8 mouse cellular contexts compared by ENCODE assay signal in genomic region chr3:88531348-88532298, GRCm38 (mm10). TPM values are rescaled to one million over a fixed set of nuclear protein-coding genes. Genes with fewer than 3 reads are reported as not detected.
DNase-seq lines count a peak whose midpoint lies in the region; ATAC-seq lines count a peak whose summit lies in the region.

No protein-coding gene starts in this region.

- peak; percentile 88 for ATAC-seq in embryonic facial prominence, embryonic 14.5 days (ENCODE audit: low read depth)
- peak; percentile 84 for ATAC-seq in kidney, embryonic 14.5 days (ENCODE audit: low FRiP score, low TSS enrichment)
- ATAC-seq in monocyte, adult 5-6 weeks (replicated peaks; ENCODE audit: insufficient number of reproducible peaks, low FRiP score, low TSS enrichment, poor library complexity, severe bottlenecking): peak; percentile 37

- peak overlapping the region; percentile 78 for H3K4me3 ChIP-seq in embryonic facial prominence, embryonic 14.5 days (ENCODE audit: low read depth, low read length)
- peak overlapping the region; percentile 93 for H3K4me3 ChIP-seq in kidney, embryonic 14.5 days (ENCODE audit: low read length)

- H3K4me1 ChIP-seq in embryonic facial prominence, embryonic 14.5 days (ENCODE audit: control insufficient read depth, insufficient read depth, low read length): peaks cover 42% of the 10 kb centered on the region
- H3K4me1 ChIP-seq in kidney, embryonic 14.5 days (ENCODE audit: control insufficient read depth, insufficient read depth, low read length): peaks cover 66% of the 10 kb centered on the region

- peak overlapping the region; percentile 98 for H3K9ac ChIP-seq in embryonic facial prominence, embryonic 14.5 days (ENCODE audit: low read depth, low read length)
- peak overlapping the region; percentile 99 for H3K9ac ChIP-seq in kidney, embryonic 14.5 days (ENCODE audit: low read depth, low read length)

- peak overlapping the region; percentile 98 for H3K27ac ChIP-seq in embryonic facial prominence, embryonic 14.5 days (replicated peaks; ENCODE audit: low read depth, low read length)
- H3K27ac ChIP-seq in kidney, embryonic 14.5 days (ENCODE audit: low read depth, low read length): peak overlapping the region; percentile 96

- H3K9me3 ChIP-seq in embryonic facial prominence, embryonic 14.5 days (ENCODE audit: control insufficient read depth, low read length): no peaks in the 10 kb centered on the region
- H3K9me3 ChIP-seq in kidney, embryonic 14.5 days (ENCODE audit: control insufficient read depth, low read length): no peaks in the 10 kb centered on the region

- WGBS in embryonic facial prominence, embryonic 14.5 days: under 1% methylated on average over 35 of the region's 63 CpGs
- WGBS in kidney, embryonic 14.5 days: under 1% methylated on average over 63 of the region's 63 CpGs

- H3K36me3 ChIP-seq in embryonic facial prominence, embryonic 14.5 days (ENCODE audit: control insufficient read depth, insufficient read depth, low read length): peaks cover 18% of the 10 kb centered on the region
- peaks cover 9% of the 10 kb centered on the region for H3K36me3 ChIP-seq in kidney, embryonic 14.5 days (ENCODE audit: control insufficient read depth, insufficient read depth, low read length)

- DNase-seq in 3T3-L1 (ENCODE audit: low read depth, low spot score) (peak; percentile 74), liver (peak; percentile 82)
- peak; percentile 90 to 94 for DNase-seq in adrenal gland, postnatal 36 days
- peak; percentile 95 for DNase-seq in embryonic facial prominence, embryonic 14.5 days (ENCODE audit: low spot score)
- DNase-seq in heart, adult 9 months (ENCODE audit: low spot score in 2 of 2): peak; percentile 78 to 85
- DNase-seq in spleen, postnatal 4 days (ENCODE audit: low spot score in 2 of 2): peak; percentile 78 to 90

- peak overlapping the region; percentile 74 for H3K4me2 ChIP-seq in embryonic facial prominence, embryonic 14.5 days (ENCODE audit: low read depth, low read length)
- H3K4me2 ChIP-seq in kidney, embryonic 14.5 days (replicated peaks; ENCODE audit: low read depth, low read length): peak overlapping the region; percentile 94

- H3K27me3 ChIP-seq in embryonic facial prominence, embryonic 14.5 days (replicated peaks; ENCODE audit: control insufficient read depth, insufficient read depth, low read length): no peaks in the 10 kb centered on the region
- H3K27me3 ChIP-seq in kidney, embryonic 14.5 days (ENCODE audit: control insufficient read depth, insufficient read depth, low read length): no peaks in the 10 kb centered on the region

RNA-seq across cellular contexts. Expression of gene Mex3a, which starts 0.6 kb away (rescaled TPM):
- 1 to 10 TPM; 3.1 to 4.3 TPM for total RNA-seq in adrenal gland, postnatal 36 days (2021)
- 21.5 and 24.7 TPM in 2 replicates for polyA plus RNA-seq in embryonic facial prominence, embryonic 14.5 days (2014; fragmentation: Nextera tagmentation; extraction: Ambion mirVana)
- 31.6 and 32.2 TPM in 2 replicates for polyA plus RNA-seq in kidney, embryonic 14.5 days (2014; fragmentation: Nextera tagmentation; extraction: Ambion mirVana)
- total RNA-seq in monocyte, adult 5-6 weeks (2017): 0.19 to 0.39 TPM in 2 of 3 replicates, not detected in the other

RNA-seq across cellular contexts. Expression of gene Rab25, which starts 16.5 kb away (rescaled TPM):
- total RNA-seq in adrenal gland, postnatal 36 days (2021): not detected
- polyA plus RNA-seq in embryonic facial prominence, embryonic 14.5 days (2014; fragmentation: Nextera tagmentation; extraction: Ambion mirVana): 33.8 and 38.0 TPM in 2 replicates
- polyA plus RNA-seq in kidney, embryonic 14.5 days (2014; fragmentation: Nextera tagmentation; extraction: Ambion mirVana): 14.2 and 16.7 TPM in 2 replicates
- 0.97 TPM in 1 of 3 replicates, not detected in the others for total RNA-seq in monocyte, adult 5-6 weeks (2017)

RNA-seq across cellular contexts. Expression of gene Lamtor2, which starts 21.3 kb away (rescaled TPM):
- 100 to 1,000 TPM; 142 to 148 TPM for total RNA-seq in adrenal gland, postnatal 36 days (2021)
- polyA plus RNA-seq in embryonic facial prominence, embryonic 14.5 days (2014; fragmentation: Nextera tagmentation; extraction: Ambion mirVana): 97.9 and 107 TPM in 2 replicates
- polyA plus RNA-seq in kidney, embryonic 14.5 days (2014; fragmentation: Nextera tagmentation; extraction: Ambion mirVana): 81.7 and 165 TPM in 2 replicates
- total RNA-seq in monocyte, adult 5-6 weeks (2017): 61.5 to 63.7 TPM (median 63.2 TPM) in 3 replicates

RNA-seq across cellular contexts. Expression of gene Lmna, which starts 21.9 kb away (rescaled TPM):
- 100 to 1,000 TPM; 109 to 141 TPM for total RNA-seq in adrenal gland, postnatal 36 days (2021)
- polyA plus RNA-seq in embryonic facial prominence, embryonic 14.5 days (2014; fragmentation: Nextera tagmentation; extraction: Ambion mirVana): 426 and 482 TPM in 2 replicates
- 41.6 and 55.7 TPM in 2 replicates for polyA plus RNA-seq in kidney, embryonic 14.5 days (2014; fragmentation: Nextera tagmentation; extraction: Ambion mirVana)
- 28.1 to 43.4 TPM (median 40.8 TPM) in 3 replicates for total RNA-seq in monocyte, adult 5-6 weeks (2017)

RNA-seq across cellular contexts. Expression of gene Ubqln4, which starts 21.9 kb away (rescaled TPM):
- total RNA-seq in adrenal gland, postnatal 36 days (2021): 10 to 100 TPM; 73.3 to 74.2 TPM
- 46.3 and 50.0 TPM in 2 replicates for polyA plus RNA-seq in embryonic facial prominence, embryonic 14.5 days (2014; fragmentation: Nextera tagmentation; extraction: Ambion mirVana)
- 51.4 and 73.4 TPM in 2 replicates for polyA plus RNA-seq in kidney, embryonic 14.5 days (2014; fragmentation: Nextera tagmentation; extraction: Ambion mirVana)
- 14.7 to 25.7 TPM (median 19.6 TPM) in 3 replicates for total RNA-seq in monocyte, adult 5-6 weeks (2017)

Comparison
In these comparisons a context has a peak if more than half of its experiments do, and no peak if none do; other contexts are left out.
1. Peak in every context shown above with its lines: DNase-seq, ATAC-seq, H3K4me3 ChIP-seq and H3K27ac ChIP-seq.
2. ATAC-seq: peak in every context shown above with its lines; median percentile 88 in embryonic facial prominence, embryonic 14.5 days; 84 in kidney, embryonic 14.5 days; 37 in monocyte, adult 5-6 weeks.